Mouse (Mus musculus): ENCODE measurements at regions not wholly inside any gene's neighbourhood (a gene's known extent, or its start where the extent isn't known, plus 50 kb on each side); places are given as distances from the start of the nearest gene placed in this dataset.
"Not testable (repeated sequence)": the region's sequence is repeated elsewhere in the genome, so short reads cannot be mapped to it uniquely, and the experiment has no call there.

GRCm38 (mm10) chr7:111182319-111182718, 99.5 kb upstream of the Eif4g2 start:
- ATAC-seq (replicated peaks; ENCODE audit: poor library complexity) = peak; percentile 75

- ATAC-seq (replicated peaks; ENCODE audit: poor library complexity) = peak; percentile 73
These were observed 96.8 kb upstream of the Eif4g2 start for GRCm38 (mm10) chr7:111179401-111180271.

GRCm38 (mm10) chr7:111174393-111175124, 91.7 kb upstream of the Eif4g2 start:
- ATAC-seq (replicated peaks; ENCODE audit: poor library complexity) = no peak

GRCm38 (mm10) chr7:111172061-111172460, 89.2 kb upstream of the Eif4g2 start:
- ATAC-seq (replicated peaks; ENCODE audit: poor library complexity) = no peak

GRCm38 (mm10) chr7:111168546-111169233, 85.9 kb upstream of the Eif4g2 start:
- ATAC-seq (replicated peaks; ENCODE audit: poor library complexity) = not testable (repeated sequence)

GRCm38 (mm10) chr7:111164994-111165393, 82.2 kb upstream of the Eif4g2 start:
- no peak for ATAC-seq (replicated peaks; ENCODE audit: poor library complexity)

DNA sequence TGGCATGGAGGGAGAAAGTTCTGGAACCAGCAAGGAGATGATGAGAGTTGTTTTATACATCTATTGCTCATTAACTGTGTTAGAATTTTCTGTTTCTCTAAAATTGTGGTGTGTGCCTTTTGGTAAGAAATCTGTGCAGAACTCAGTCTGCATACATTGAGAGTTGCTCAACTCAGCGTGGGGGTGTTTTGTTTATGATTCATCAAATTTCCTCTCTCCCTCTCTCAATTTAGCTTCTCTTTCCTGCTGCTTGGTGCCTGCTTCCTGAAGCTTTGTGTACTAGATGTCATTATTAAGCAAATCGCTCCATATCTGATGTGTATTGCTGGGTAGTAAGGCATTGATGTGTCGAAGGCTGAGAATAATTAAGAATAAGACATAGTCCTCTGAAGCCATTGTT, 81.4 kb upstream of the Eif4g2 start:
- 0 out of 2 replicates have a peak, but pooled peaks have one; percentile 14 for ATAC-seq (replicated peaks; ENCODE audit: poor library complexity)

DNA sequence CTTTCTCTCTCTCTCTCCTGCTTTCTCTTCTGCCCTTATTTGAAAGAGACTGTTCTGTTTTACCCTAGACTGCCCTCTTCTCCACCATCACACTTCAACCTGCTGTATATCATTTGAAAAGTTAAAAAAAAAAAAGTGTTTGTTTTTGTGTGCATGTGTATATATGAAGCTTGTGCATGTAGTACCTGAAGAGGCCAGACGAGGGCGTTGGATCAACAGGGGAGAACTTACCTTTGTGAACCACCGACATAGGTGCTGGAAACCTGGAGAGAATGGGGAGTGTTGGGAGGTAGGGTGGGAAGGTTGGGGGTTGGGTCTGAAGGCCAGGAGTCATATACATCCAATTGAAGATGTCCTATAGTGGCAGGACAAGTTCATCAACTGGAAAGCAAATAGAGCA, 81.0 kb upstream of the Eif4g2 start:
- ATAC-seq (replicated peaks; ENCODE audit: poor library complexity) = no peak

DNA sequence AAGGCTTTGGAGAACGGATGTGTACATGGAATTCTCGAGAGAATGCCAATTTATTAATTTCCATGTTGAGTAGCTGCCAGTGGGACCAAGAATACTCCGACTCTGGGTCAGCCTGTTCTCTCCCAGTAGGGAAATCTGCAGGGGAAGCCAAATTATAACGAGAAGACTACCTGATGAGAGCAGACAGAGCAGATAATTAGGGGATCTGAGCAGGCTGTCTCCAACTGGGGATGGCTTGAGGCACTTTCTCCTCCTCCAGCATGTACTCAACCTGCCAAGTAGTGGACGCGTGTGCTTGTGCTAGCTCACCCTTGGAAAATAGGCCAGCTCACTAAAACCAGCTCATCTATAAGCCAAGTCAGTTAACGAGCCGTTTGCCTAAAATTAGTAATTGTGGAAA, 80.5 kb upstream of the Eif4g2 start:
- no peak for ATAC-seq (replicated peaks; ENCODE audit: poor library complexity)

GRCm38 (mm10) chr7:111158791-111159286, 76.0 kb upstream of the Eif4g2 start:
- no peak for ATAC-seq (replicated peaks; ENCODE audit: poor library complexity)

- ATAC-seq (replicated peaks; ENCODE audit: poor library complexity) = no peak
These were observed 75.0 kb upstream of the Eif4g2 start for GRCm38 (mm10) chr7:111157754-111158325.

DNA sequence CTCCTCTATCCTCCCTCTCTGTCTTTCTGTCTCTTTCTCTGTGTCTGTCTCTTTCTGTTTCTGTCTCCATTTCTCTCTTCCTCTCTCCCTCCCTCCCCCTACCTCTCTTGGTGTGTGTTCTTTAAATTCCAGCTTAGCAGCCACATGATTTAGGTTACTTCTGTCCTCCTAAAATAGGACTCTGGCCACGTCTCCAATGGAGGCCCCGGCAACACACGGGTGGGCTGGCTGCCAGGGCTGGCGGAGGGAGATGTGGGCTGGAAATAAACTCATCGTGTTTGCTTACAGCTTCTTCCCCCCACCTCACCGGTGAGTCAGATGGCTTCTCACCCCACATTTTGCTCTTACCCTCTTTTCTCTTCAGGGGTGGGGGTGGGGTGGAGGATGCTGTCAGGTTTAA, 74.5 kb upstream of the Eif4g2 start:
- ATAC-seq (replicated peaks; ENCODE audit: poor library complexity) = peak; percentile 10; the same call in 1 of the 2 replicates

DNA sequence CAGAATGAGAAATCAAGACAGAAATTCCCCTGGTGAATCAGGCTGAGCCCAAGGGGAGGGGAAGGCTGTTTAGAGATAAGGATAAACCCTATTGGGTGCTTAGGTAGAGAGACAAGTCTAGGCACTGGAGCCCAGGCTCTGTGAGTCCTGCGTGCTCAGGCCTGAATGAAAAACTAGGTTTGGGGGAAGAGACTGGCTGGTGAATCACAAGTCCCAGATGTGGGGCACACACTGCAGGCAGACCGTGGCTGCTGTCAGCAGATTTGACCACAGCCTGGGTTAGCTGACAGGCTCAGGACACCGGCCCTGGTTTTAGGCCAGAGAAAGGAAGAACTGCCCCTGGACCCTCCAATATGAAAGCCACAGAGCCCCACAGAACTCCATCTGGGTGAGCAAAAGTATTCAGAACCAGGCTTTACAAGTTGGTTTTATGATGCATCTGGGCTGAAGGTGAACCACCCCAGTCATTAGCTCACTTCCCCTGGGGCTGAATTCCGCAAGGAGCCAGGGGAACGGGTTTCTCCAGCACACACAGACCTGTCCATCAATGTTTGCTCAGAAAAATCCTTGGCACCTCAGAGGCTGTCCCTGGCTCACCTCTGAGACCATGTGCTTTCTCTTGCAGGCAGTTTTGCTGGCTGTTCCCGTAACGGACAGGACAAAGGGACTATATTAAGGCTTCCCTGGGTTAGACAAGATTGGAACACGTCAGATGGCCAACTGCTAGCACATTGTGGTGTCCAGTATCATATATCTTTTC, 73.8 kb upstream of the Eif4g2 start:
- ATAC-seq (replicated peaks; ENCODE audit: poor library complexity) = peak; percentile 69

- ATAC-seq (replicated peaks; ENCODE audit: poor library complexity) = peak; percentile 72
These were observed 73.2 kb upstream of the Eif4g2 start for GRCm38 (mm10) chr7:111155995-111156394.

- no peak for ATAC-seq (replicated peaks; ENCODE audit: poor library complexity)
These were observed 71.4 kb upstream of the Eif4g2 start for GRCm38 (mm10) chr7:111154217-111154616.

DNA sequence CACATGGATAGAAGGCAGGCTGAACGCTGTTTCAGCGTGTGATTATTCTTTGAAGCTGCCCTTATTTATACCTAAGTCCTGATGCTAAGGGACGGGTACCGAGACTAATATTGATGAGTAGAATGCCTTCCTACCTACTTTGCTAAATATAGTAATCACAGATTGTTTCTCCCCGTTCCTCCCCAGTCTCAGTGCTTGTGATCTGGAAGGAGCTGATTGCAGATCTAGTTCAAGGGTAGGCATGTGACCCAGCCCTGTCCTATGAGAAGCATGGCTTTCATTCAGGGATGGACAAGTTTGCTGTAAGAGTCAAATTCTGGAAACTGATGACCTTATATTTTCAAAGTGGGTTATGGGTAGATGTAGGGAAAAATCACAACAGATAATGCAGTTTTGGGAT, 67.7 kb upstream of the Eif4g2 start:
- ATAC-seq (replicated peaks; ENCODE audit: poor library complexity) = no peak

- ATAC-seq (replicated peaks; ENCODE audit: poor library complexity) = no peak
These were observed 67.3 kb upstream of the Eif4g2 start for GRCm38 (mm10) chr7:111150115-111150514.

GRCm38 (mm10) chr7:111147593-111147992, 64.8 kb upstream of the Eif4g2 start:
- no peak for ATAC-seq (replicated peaks; ENCODE audit: poor library complexity)

DNA sequence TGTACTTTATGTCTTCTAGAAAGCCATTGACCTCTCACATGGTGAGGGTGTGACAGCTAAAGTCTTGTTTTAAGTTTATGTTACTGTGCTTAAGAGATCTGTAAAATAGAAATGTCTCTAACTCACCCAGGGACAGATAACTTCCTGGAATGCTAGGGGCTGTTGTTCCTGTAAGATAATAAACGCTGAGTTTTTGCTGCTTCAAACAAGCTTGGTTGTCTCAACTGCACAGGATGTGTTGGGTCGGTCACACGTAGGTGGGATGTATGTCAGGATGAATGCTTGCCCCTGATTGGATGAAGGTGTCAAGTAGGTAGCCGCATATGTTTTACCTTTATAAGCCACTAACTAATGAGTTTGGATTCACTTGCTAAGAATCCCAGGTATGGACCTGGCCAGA, 63.8 kb upstream of the Eif4g2 start:
- peak; percentile 34; the same call in 1 of the 2 replicates for ATAC-seq (replicated peaks; ENCODE audit: poor library complexity)

DNA sequence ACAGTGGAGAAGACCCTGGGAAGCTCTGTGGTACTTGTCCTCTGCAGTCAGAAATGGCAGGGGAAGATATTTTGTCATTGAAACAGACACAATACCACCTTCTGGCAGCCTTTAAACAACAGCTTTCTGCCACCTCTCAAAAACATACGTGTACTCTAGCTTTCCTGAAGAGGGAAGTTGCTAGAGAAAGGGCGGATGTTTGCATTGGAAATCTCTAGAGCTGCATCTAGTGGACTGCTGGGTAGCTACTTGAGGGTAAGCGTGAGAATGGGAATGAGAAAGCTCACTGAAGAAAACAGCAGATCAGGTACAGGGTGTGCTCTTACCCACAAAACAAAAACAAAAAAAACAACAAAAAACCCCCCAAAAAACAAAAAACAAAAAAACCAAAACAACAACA, 61.4 kb upstream of the Eif4g2 start:
- no peak for ATAC-seq (replicated peaks; ENCODE audit: poor library complexity)

Measured in megakaryocyte progenitor cell, adult 5-6 weeks (primary cell).